ENCODE assay signal across 11 mouse cellular contexts in genomic region chr6:27968859-27969258, GRCm38 (mm10).
"Had no signal": no experiment of that assay in that cellular context is flagged by ENCODE, and none has a peak within 500 bp of the region (broad histone marks: within the 10 kb centered on the region; RNA-seq: fewer than 3 reads in every experiment).

No protein-coding gene starts in this region.

- H3K4me1 ChIP-seq: kidney, embryonic 15.5 days; liver, embryonic 15.5 days; midbrain, embryonic 13.5 days had no signal

- H3K4me3 ChIP-seq: kidney, embryonic 15.5 days; liver, embryonic 15.5 days; midbrain, embryonic 13.5 days had no signal

- H3K27me3 ChIP-seq: kidney, embryonic 15.5 days; liver, embryonic 15.5 days; midbrain, embryonic 13.5 days had no signal

- H3K9me3 ChIP-seq: kidney, embryonic 15.5 days; liver, embryonic 15.5 days; midbrain, embryonic 13.5 days had no signal

- DNase-seq: kidney, adult 2 months; kidney, postnatal 14 days; lung, adult 2 months; lung, postnatal 36 days; right cerebral cortex, postnatal 4 days; spleen, adult 18-20 months; thymus, adult 2 months; thymus, postnatal 36 days had no signal

- H3K36me3 ChIP-seq: kidney, embryonic 15.5 days; liver, embryonic 15.5 days; midbrain, embryonic 13.5 days had no signal

- H3K27ac ChIP-seq: kidney, embryonic 15.5 days; liver, embryonic 15.5 days; midbrain, embryonic 13.5 days had no signal
